8 mouse cellular contexts compared by ENCODE assay signal in genomic region chr1:182983496-182984127, GRCm38 (mm10). TPM values are rescaled to one million over a fixed set of nuclear protein-coding genes. Genes with fewer than 3 reads are reported as not detected.
A peak's percentile ranks its signal among the peaks of the same experiment; 100 is the strongest.
DNase-seq lines count a peak whose midpoint lies in the region; ATAC-seq and TF ChIP-seq lines count a peak whose summit lies in the region.

No protein-coding gene starts in this region.

- peak overlapping the region; percentile 48 for H3K4me2 ChIP-seq in neural tube, embryonic 11.5 days (ENCODE audit: low read depth)
- H3K4me2 ChIP-seq in liver, embryonic 14.5 days (ENCODE audit: low read depth), result peak overlapping the region; percentile 38
- peak overlapping the region; percentile 44 for H3K4me2 ChIP-seq in stomach, postnatal 0 days (replicated peaks; ENCODE audit: low read depth)

- no peaks in the 10 kb centered on the region for H3K36me3 ChIP-seq in neural tube, embryonic 11.5 days (ENCODE audit: control insufficient read depth, insufficient read depth, low read length)
- H3K36me3 ChIP-seq in liver, embryonic 14.5 days (replicated peaks; ENCODE audit: control insufficient read depth, insufficient read depth, low read depth), result no peaks in the 10 kb centered on the region
- no peaks in the 10 kb centered on the region for H3K36me3 ChIP-seq in stomach, postnatal 0 days (ENCODE audit: control insufficient read depth, insufficient read depth, low read length)

- H3K4me3 ChIP-seq in neural tube, embryonic 11.5 days (ENCODE audit: low read depth, low read length), result peak overlapping the region; percentile 23
- H3K4me3 ChIP-seq in liver, embryonic 14.5 days (ENCODE audit: insufficient read depth in 1 of 2, low read depth in 2 of 2, low read length in 2 of 2), result no peak overlapping the region
- no peak overlapping the region for H3K4me3 ChIP-seq in stomach, postnatal 0 days (ENCODE audit: low read depth, low read length)

- 64% methylated on average over 14 of the region's 14 CpGs for WGBS in neural tube, embryonic 11.5 days
- 40% methylated on average over 14 of the region's 14 CpGs for WGBS in liver, embryonic 14.5 days (ENCODE audit: insufficient replicate concordance)
- whole genome bisulfite sequencing in stomach, postnatal 0 days, result 40% methylated on average over 14 of the region's 14 CpGs

- H3K27ac ChIP-seq in neural tube, embryonic 11.5 days (ENCODE audit: low read depth, low read length), result no peak overlapping the region
- H3K27ac ChIP-seq in liver, embryonic 14.5 days, result no peak overlapping the region
- peak overlapping the region; percentile 46 for H3K27ac ChIP-seq in stomach, postnatal 0 days (replicated peaks)

- H3K4me1 ChIP-seq in neural tube, embryonic 11.5 days (ENCODE audit: control insufficient read depth, insufficient read depth, low read length), result no peaks in the 10 kb centered on the region
- peaks cover 0 to 4% of the 10 kb centered on the region in 2 experiments; a peak in 2 of 4 replicates for H3K4me1 ChIP-seq in liver, embryonic 14.5 days (replicated peaks; ENCODE audit: control insufficient read depth in 2 of 2, insufficient read depth in 2 of 2, low read length in 1 of 2)
- H3K4me1 ChIP-seq in stomach, postnatal 0 days (replicated peaks; ENCODE audit: control insufficient read depth, insufficient read depth), result no peaks in the 10 kb centered on the region

- peak; percentile 21; the same call in 1 of the 2 replicates for ATAC-seq in cerebellum, adult (ENCODE audit: insufficient number of reproducible peaks, low FRiP score, low TSS enrichment)
- 0 out of 2 replicates have a peak, but pooled peaks have one; percentile 29 for ATAC-seq in neural tube, embryonic 11.5 days (ENCODE audit: insufficient read depth, low FRiP score, low TSS enrichment)
- ATAC-seq in liver, embryonic 14.5 days (ENCODE audit: insufficient read depth), result 0 out of 2 replicates have a peak, but pooled peaks have one; percentile 7
- ATAC-seq in stomach, postnatal 0 days (ENCODE audit: low FRiP score, low TSS enrichment), result 0 out of 2 replicates have a peak, but pooled peaks have one; percentile 8

- H3K9ac ChIP-seq in neural tube, embryonic 11.5 days (ENCODE audit: low read length), result peak overlapping the region; percentile 62
- H3K9ac ChIP-seq in liver, embryonic 14.5 days (replicated peaks), result no peak overlapping the region
- H3K9ac ChIP-seq in stomach, postnatal 0 days (ENCODE audit: low read length), result 0 out of 2 replicates have a peak overlapping the region, but pooled peaks have one; percentile 55

- no peak for TF ChIP-seq CTCF in liver, embryonic 14.5 days (IDR thresholded peaks at IDR 0.05; ENCODE audit: low read depth)
- no peak for TF ChIP-seq CTCF in stomach, postnatal 0 days (IDR thresholded peaks at IDR 0.05; ENCODE audit: low read depth)

- no peak for TF ChIP-seq EP300 in liver, embryonic 14.5 days (IDR thresholded peaks at IDR 0.05; ENCODE audit: low read depth)
- no peak for TF ChIP-seq EP300 in stomach, postnatal 0 days (optimal IDR thresholded peaks at IDR 0.05)

- H3K9me3 ChIP-seq in neural tube, embryonic 11.5 days (ENCODE audit: control insufficient read depth, low read length), result no peaks in the 10 kb centered on the region
- H3K9me3 ChIP-seq in liver, embryonic 14.5 days (ENCODE audit: control insufficient read depth, low read length), result no peaks in the 10 kb centered on the region
- H3K9me3 ChIP-seq in stomach, postnatal 0 days (ENCODE audit: control insufficient read depth, low read length), result no peaks in the 10 kb centered on the region

- no peaks in the 10 kb centered on the region for H3K27me3 ChIP-seq in neural tube, embryonic 11.5 days (ENCODE audit: control insufficient read depth, insufficient read depth, low read length)
- H3K27me3 ChIP-seq in liver, embryonic 14.5 days (ENCODE audit: control insufficient read depth, insufficient read depth, low read length), result no peaks in the 10 kb centered on the region; the same call in 1 of the 2 replicates
- no peaks in the 10 kb centered on the region for H3K27me3 ChIP-seq in stomach, postnatal 0 days (ENCODE audit: control insufficient read depth, insufficient read depth, low read length)

- DNase-seq in cerebellum, adult 9-10 months, result no peak
- no peak for DNase-seq in neural tube, embryonic 11.5 days (ENCODE audit: low spot score)
- DNase-seq in neural tube, embryonic 10.5 days (ENCODE audit: extremely low spot score, low spot score), result no peak
- no peak for DNase-seq in liver, embryonic 14.5 days (ENCODE audit: low read depth in 3 of 3, low spot score in 3 of 3)
- no peak for DNase-seq in stomach, postnatal 0 days (ENCODE audit: low spot score)
- DNase-seq in adipocyte (ENCODE audit: low spot score), result no peak
- DNase-seq in urinary bladder, adult 18-20 months (ENCODE audit: low spot score in 2 of 2), result no peak

RNA-seq across cellular contexts. Expression of gene Tlr5, which starts 29.0 kb away (rescaled TPM):
- polyA plus RNA-seq in neural tube, embryonic 11.5 days (2014; fragmentation: Nextera tagmentation; extraction: Ambion mirVana), result 0.29 and 0.55 TPM in 2 replicates
- polyA plus RNA-seq in liver, embryonic 14.5 days (2012; rRNA removed), result 0.94 and 0.98 TPM in 2 replicates
- 0.90 and 1.1 TPM in 2 replicates for polyA plus RNA-seq in liver, embryonic 14.5 days (2014; fragmentation: Nextera tagmentation; extraction: Ambion mirVana)
- 1.2 and 1.4 TPM in 2 replicates for polyA plus RNA-seq in stomach, postnatal 0 days (2015; fragmentation: Nextera tagmentation; extraction: Ambion mirVana)
